In the genomic region with DNA sequence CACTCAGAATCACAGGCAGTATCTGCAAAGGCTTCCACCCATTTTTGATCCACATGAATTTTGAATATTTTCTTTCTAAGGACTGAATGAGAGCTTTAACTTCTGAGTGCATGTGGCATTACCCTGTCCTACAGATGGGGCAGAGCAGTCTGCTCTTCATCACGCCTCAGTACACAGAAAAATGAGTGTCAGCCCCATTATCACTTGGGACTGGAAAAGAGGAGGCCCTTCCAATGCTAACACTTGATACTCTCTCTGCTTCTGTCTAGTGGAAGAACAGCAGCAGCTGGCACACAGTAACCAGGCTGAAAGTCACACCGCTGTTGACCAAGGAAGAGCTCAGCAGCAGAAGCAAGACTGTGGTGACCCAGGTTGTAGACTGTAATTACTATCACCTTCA, we compare ENCODE assay signal across 16 mouse cellular contexts. TPM values are rescaled to one million over a fixed set of nuclear protein-coding genes. Genes with fewer than 3 reads are reported as not detected.
"Had no signal": no experiment of that assay in that cellular context is flagged by ENCODE, and none has a peak within 500 bp of the region (broad histone marks: within the 10 kb centered on the region; RNA-seq: fewer than 3 reads in every experiment).

No protein-coding gene starts in this region.

- H3K9me3 ChIP-seq: kidney, embryonic 15.5 days; limb, embryonic 15.5 days; liver, embryonic 12.5 days; neural tube, embryonic 15.5 days had no signal

- H3K4me3 ChIP-seq: kidney, embryonic 15.5 days; limb, embryonic 15.5 days; liver, embryonic 12.5 days; myocyte; neural tube, embryonic 15.5 days had no signal

- H3K36me3 ChIP-seq: kidney, embryonic 15.5 days; limb, embryonic 15.5 days; liver, embryonic 12.5 days; neural tube, embryonic 15.5 days had no signal

- H3K4me1 ChIP-seq: kidney, embryonic 15.5 days; limb, embryonic 15.5 days; liver, embryonic 12.5 days; neural tube, embryonic 15.5 days had no signal

- H3K27ac ChIP-seq: kidney, embryonic 15.5 days; limb, embryonic 15.5 days; liver, embryonic 12.5 days; neural tube, embryonic 15.5 days had no signal

- ATAC-seq: liver, embryonic 12.5 days had no signal

- H3K9ac ChIP-seq: kidney, embryonic 15.5 days; limb, embryonic 15.5 days; liver, embryonic 12.5 days; lung, embryonic 14.5 days; neural tube, embryonic 15.5 days had no signal

- H3K27me3 ChIP-seq: kidney, embryonic 15.5 days; limb, embryonic 15.5 days; liver, embryonic 12.5 days; neural tube, embryonic 15.5 days had no signal

- H3K4me2 ChIP-seq: kidney, embryonic 15.5 days; limb, embryonic 15.5 days; liver, embryonic 12.5 days; lung, embryonic 14.5 days; midbrain, embryonic 11.5 days; neural tube, embryonic 15.5 days had no signal

- DNase-seq: kidney, postnatal 14 days; lung, embryonic 14.5 days; lung, postnatal 10 days; lung, postnatal 4 days; right cerebral cortex, postnatal 4 days; spleen, adult 18-20 months; thymus, adult 18-20 months; thymus, postnatal 36 days had no signal

RNA-seq across cellular contexts. Expression of a gene that starts 46.0 kb away (rescaled TPM):
- total RNA-seq: left cerebral cortex, adult 18-20 months; megakaryocyte, adult 5-6 weeks had no signal
- polyA plus RNA-seq: myocyte had no signal
